Mouse (Mus musculus) liver, embryonic 14.5 days (tissue): ENCODE results near the gene Olfr292.

Source experiments
- CTCF ChIP-seq: IDR thresholded peaks from 2 replicates; pipeline ENCODE4 v1.5.1; 2016; ENCODE audit warnings: antibody characterized with exemption, low read depth, control low read depth
- EP300 ChIP-seq: IDR thresholded peaks from 2 replicates; pipeline ENCODE4 v1.6.1; 2016; ENCODE audit warnings: antibody characterized with exemption, low read depth

- no peak for TF ChIP-seq CTCF
- TF ChIP-seq EP300, result no peak
Measured at GRCm38 (mm10) chr7:86725013-86725412, 36.9 kb downstream of the Olfr292 start.
